Mouse (Mus musculus): Measurements from ENCODE around the gene Alkbh5. TPM values are rescaled to one million over a fixed set of nuclear protein-coding genes. Genes with fewer than 3 reads are reported as not detected.
A peak's percentile ranks its signal among the peaks of the same experiment; 100 is the strongest.
"Not testable (repeated sequence)": the region's sequence is repeated elsewhere in the genome, so short reads cannot be mapped to it uniquely, and the experiment has no call there.

The Alkbh5 gene
- polyA plus RNA-seq, 1 experiment from 2014 or later = 28.3 TPM

GRCm38 (mm10) chr11:60553091-60553490 is 16.9 kb downstream of the Alkbh5 start:
- no peak for ATAC-seq (ENCODE audit: low FRiP score)
- H3K27me3 ChIP-seq = no peaks in the 10 kb centered on the region
- H3K4me3 ChIP-seq (replicated peaks) = no peak overlapping the region
- no peaks in the 10 kb centered on the region for H3K9me3 ChIP-seq
- peaks cover 93% of the 10 kb centered on the region for H3K36me3 ChIP-seq (replicated peaks)
- H3K4me2 ChIP-seq = no peak overlapping the region
- no peak overlapping the region for H3K9ac ChIP-seq
- no peak overlapping the region for H3K27ac ChIP-seq
- no peaks in the 10 kb centered on the region for H3K4me1 ChIP-seq

DNA sequence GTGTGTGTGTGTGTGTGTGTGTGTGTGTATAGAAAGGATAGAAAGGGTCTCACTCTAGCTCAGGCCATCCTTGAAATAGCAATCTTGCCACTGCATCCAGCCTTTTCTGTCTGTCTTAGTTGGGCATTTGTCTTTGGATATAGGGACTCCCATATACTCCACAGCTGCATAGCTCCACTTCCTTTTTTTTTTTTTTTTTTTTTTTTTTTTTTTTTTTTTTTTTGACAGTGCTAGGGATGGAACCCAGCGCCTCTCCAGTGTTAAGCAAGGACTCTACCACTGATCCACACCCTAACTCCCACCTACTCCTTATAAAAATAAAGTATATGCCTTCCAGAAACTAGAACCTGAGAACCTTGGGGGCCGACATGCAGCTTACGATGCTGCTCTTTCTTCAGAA is 21.5 kb downstream of the Alkbh5 start:
- H3K36me3 ChIP-seq (replicated peaks) = peaks cover 57% of the 10 kb centered on the region
- no peak overlapping the region for H3K4me3 ChIP-seq (replicated peaks)
- H3K27me3 ChIP-seq = no peaks in the 10 kb centered on the region
- WGBS = 92% methylated on average over 3 of the region's 3 CpGs
- no peaks in the 10 kb centered on the region for H3K9me3 ChIP-seq
- no peak overlapping the region for H3K9ac ChIP-seq
- no peak overlapping the region for H3K27ac ChIP-seq
- H3K4me1 ChIP-seq = no peaks in the 10 kb centered on the region
- ATAC-seq (ENCODE audit: low FRiP score) = no peak
- H3K4me2 ChIP-seq = no peak overlapping the region

- peaks cover 40% of the 10 kb centered on the region for H3K36me3 ChIP-seq (replicated peaks)
- 0 out of 2 replicates have a peak, but pooled peaks have one; percentile 39 for ATAC-seq (ENCODE audit: low FRiP score)
These were observed 23.2 kb downstream of the Alkbh5 start for GRCm38 (mm10) chr11:60559342-60559741.

DNA sequence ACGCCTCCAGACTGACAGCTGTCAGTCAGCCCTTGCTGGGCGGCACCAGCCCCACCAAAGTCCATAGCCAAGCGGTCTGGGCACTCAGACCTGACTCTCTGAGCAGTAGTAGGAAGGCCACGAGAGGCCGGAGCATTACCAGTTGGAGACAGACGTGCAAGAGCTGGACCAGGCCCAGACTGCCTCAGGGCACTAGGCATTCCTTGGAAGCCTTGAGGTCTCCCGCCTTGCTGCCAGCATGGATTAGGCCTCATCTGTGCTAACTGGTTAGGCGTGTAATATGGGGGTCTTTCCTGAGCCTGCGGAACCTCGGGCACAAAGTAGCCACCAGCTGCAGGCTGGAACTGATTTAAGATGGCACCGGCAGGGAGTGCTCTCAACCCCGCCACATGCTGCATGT is 37.8 kb downstream of the Alkbh5 start:
- not testable (repeated sequence) for H3K9ac ChIP-seq; H3K36me3 ChIP-seq (replicated peaks); H3K27ac ChIP-seq; H3K27me3 ChIP-seq; H3K4me3 ChIP-seq (replicated peaks); H3K4me2 ChIP-seq; H3K9me3 ChIP-seq; H3K4me1 ChIP-seq; ATAC-seq (ENCODE audit: low FRiP score)
- WGBS = 87% methylated on average over 10 of the region's 12 CpGs

More at GRCm38 (mm10) chr11:60559342-60559741, 23.2 kb downstream of the Alkbh5 start:
- H3K9me3 ChIP-seq = no peaks in the 10 kb centered on the region
- H3K4me2 ChIP-seq = no peak overlapping the region
- H3K9ac ChIP-seq = no peak overlapping the region
- no peak overlapping the region for H3K4me3 ChIP-seq (replicated peaks)
- H3K27ac ChIP-seq = no peak overlapping the region
- no peaks in the 10 kb centered on the region for H3K27me3 ChIP-seq
- WGBS = 6% methylated on average over 3 of the region's 3 CpGs
- H3K4me1 ChIP-seq = no peaks in the 10 kb centered on the region

Other genes with a start within 250 kb of the Alkbh5 start
- gene Tom1l2, start 183.5 kb upstream of the Alkbh5 start, polyA plus RNA-seq (2016; fragmentation: Nextera tagmentation; extraction: Ambion mirVana) = 31.3 and 32.6 TPM in 2 replicates
- 3.0 and 3.2 TPM in 2 replicates for gene Drc3, start 183.1 kb upstream of the Alkbh5 start, polyA plus RNA-seq (2016; fragmentation: Nextera tagmentation; extraction: Ambion mirVana)
- gene Gid4, start 119.2 kb upstream of the Alkbh5 start, polyA plus RNA-seq (2016; fragmentation: Nextera tagmentation; extraction: Ambion mirVana) = 32.8 and 34.3 TPM in 2 replicates
- gene Atpaf2, start 117.9 kb upstream of the Alkbh5 start, polyA plus RNA-seq (2016; fragmentation: Nextera tagmentation; extraction: Ambion mirVana) = 39.7 and 41.7 TPM in 2 replicates
- gene Drg2, start 81.8 kb upstream of the Alkbh5 start, polyA plus RNA-seq (2016; fragmentation: Nextera tagmentation; extraction: Ambion mirVana) = 99.7 and 101 TPM in 2 replicates
- 0.05 and 0.15 TPM in 2 replicates for gene Myo15, start 67.0 kb upstream of the Alkbh5 start, polyA plus RNA-seq (2016; fragmentation: Nextera tagmentation; extraction: Ambion mirVana)
- 138 and 152 TPM in 2 replicates for gene Llgl1, start 163.3 kb downstream of the Alkbh5 start, polyA plus RNA-seq (2016; fragmentation: Nextera tagmentation; extraction: Ambion mirVana)
- 76.2 and 78.9 TPM in 2 replicates for gene Flii, start 190.9 kb downstream of the Alkbh5 start, polyA plus RNA-seq (2016; fragmentation: Nextera tagmentation; extraction: Ambion mirVana)
- 15.4 and 17.9 TPM in 2 replicates for gene Mief2, start 192.0 kb downstream of the Alkbh5 start, polyA plus RNA-seq (2016; fragmentation: Nextera tagmentation; extraction: Ambion mirVana)
- 20.5 and 21.1 TPM in 2 replicates for gene Top3a, start 241.0 kb downstream of the Alkbh5 start, polyA plus RNA-seq (2016; fragmentation: Nextera tagmentation; extraction: Ambion mirVana)
- 11.0 and 11.5 TPM in 2 replicates for gene Smcr8, start 241.1 kb downstream of the Alkbh5 start, polyA plus RNA-seq (2016; fragmentation: Nextera tagmentation; extraction: Ambion mirVana)